Mouse (Mus musculus) G1E (cell line): ENCODE measurements around the gene Nrg3.

ENCODE experiments used
- CTCF ChIP-seq: IDR thresholded peaks from 2 replicates; pipeline ENCODE4 v1.5.1; 2012; ENCODE audit warnings: low read depth, low read length, inconsistent platforms, mixed read lengths
- POLR2AphosphoS5 ChIP-seq: IDR thresholded peaks from 2 replicates; pipeline ENCODE4 v1.6.1; 2012; ENCODE audit warnings: low read depth, low read length, inconsistent platforms; ENCODE audit not compliant: insufficient replicate concordance
- TAL1 ChIP-seq: conservative IDR thresholded peaks from 2 replicates; pipeline ENCODE4 v1.6.1; 2012; ENCODE audit warnings: low read depth, low read length, inconsistent platforms, mixed read lengths

DNA sequence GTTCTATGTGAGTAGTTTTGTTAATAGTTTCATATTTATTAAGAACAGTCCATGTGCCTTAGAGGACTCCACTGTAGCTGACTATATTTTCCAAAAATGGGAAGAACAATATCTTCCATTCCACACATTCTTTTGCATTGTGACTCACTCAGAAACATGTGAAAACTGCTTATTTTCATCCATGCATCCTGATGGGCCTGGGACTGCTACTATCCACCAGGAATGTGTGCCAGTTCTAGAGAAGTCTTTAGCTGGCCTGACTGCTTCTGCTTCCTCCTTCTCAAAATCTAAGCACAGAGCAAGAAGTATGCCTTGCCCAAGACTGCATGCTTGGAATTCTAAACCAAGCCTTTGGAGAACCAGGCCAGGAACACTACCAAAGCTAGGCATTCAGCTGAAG lies 91.6 kb downstream of the Nrg3 start:
- TF ChIP-seq CTCF (no peak), TAL1 (no peak), POLR2AphosphoS5 (no peak)
